Mouse (Mus musculus) frontal cortex, postnatal 14 days (tissue): Measurements from ENCODE around the gene Galnt4.
A peak's percentile ranks its signal among the peaks of the same experiment; 100 is the strongest.

Source experiments
- DNase-seq, 2 experiments: peaks; one replicate each; pipeline ENCODE4 v3.0.0; 2022; ENCODE audit warnings: low spot score in 2 of 2

Gene Galnt4

GRCm38 (mm10) chr10:99107964-99108363 lies at the start of gene Galnt4:
TSS of gene Galnt4 (plus strand) at chr10:99108159.
- peak; percentile 55 to 60 for DNase-seq

GRCm38 (mm10) chr10:99060588-99060987 lies 47.4 kb upstream of the Galnt4 start:
- no peak for DNase-seq

GRCm38 (mm10) chr10:99061418-99061817 lies 46.5 kb upstream of the Galnt4 start:
- no peak for DNase-seq

- no peak for DNase-seq
These were observed 45.4 kb upstream of the Galnt4 start for GRCm38 (mm10) chr10:99062546-99062945.

- DNase-seq: no peak
These were observed 31.7 kb upstream of the Galnt4 start for GRCm38 (mm10) chr10:99076113-99076895.

- DNase-seq: no peak
These were observed 29.3 kb upstream of the Galnt4 start for GRCm38 (mm10) chr10:99078621-99079020.

- DNase-seq: peak in 1 of 2 experiments; percentile 25
These were observed 26.4 kb upstream of the Galnt4 start for GRCm38 (mm10) chr10:99081569-99081990.

- no peak for DNase-seq
These were observed 24.4 kb upstream of the Galnt4 start for GRCm38 (mm10) chr10:99083431-99084003.

GRCm38 (mm10) chr10:99084397-99085239 lies 23.3 kb upstream of the Galnt4 start:
- peak; percentile 69 to 86 for DNase-seq

GRCm38 (mm10) chr10:99085240-99085587 lies 22.7 kb upstream of the Galnt4 start:
- no peak for DNase-seq

- no peak for DNase-seq
These were observed 21.9 kb upstream of the Galnt4 start for GRCm38 (mm10) chr10:99086029-99086428.

- DNase-seq: no peak
These were observed 18.1 kb upstream of the Galnt4 start for GRCm38 (mm10) chr10:99089906-99090305.

- no peak for DNase-seq
These were observed 14.6 kb upstream of the Galnt4 start for GRCm38 (mm10) chr10:99093364-99093763.

- DNase-seq: no peak
These were observed 12.8 kb upstream of the Galnt4 start for GRCm38 (mm10) chr10:99095114-99095513.

GRCm38 (mm10) chr10:99097374-99097773 lies 10.6 kb upstream of the Galnt4 start:
- DNase-seq: peak in 1 of 2 experiments; percentile 38

- DNase-seq: no peak
These were observed 2.4 kb upstream of the Galnt4 start for GRCm38 (mm10) chr10:99105522-99105921.

- DNase-seq: no peak
These were observed 1.7 kb upstream of the Galnt4 start for GRCm38 (mm10) chr10:99106311-99106702.

GRCm38 (mm10) chr10:99106703-99107631 lies 992 bp upstream of the Galnt4 start, which contains the start of gene Poc1b:
TSS of gene Poc1b (plus strand) at chr10:99107036.
- DNase-seq: peak; percentile 58 to 75

- no peak for DNase-seq
These were observed 548 bp downstream of the Galnt4 start for GRCm38 (mm10) chr10:99108431-99108982.

GRCm38 (mm10) chr10:99113533-99113932 lies 5.6 kb downstream of the Galnt4 start:
- DNase-seq: no peak

GRCm38 (mm10) chr10:99114295-99114694 lies 6.3 kb downstream of the Galnt4 start:
- no peak for DNase-seq
